Mouse (Mus musculus): ENCODE measurements around the gene Rev3l. TPM values are rescaled to one million over a fixed set of nuclear protein-coding genes. Genes with fewer than 3 reads are reported as not detected.

Gene Rev3l
- total and polyA plus RNA-seq, 2 experiments from 2014 or later, result 23.3 to 89.5 TPM

GRCm38 (mm10) chr10:39707717-39708510 is 24.0 kb upstream of the Rev3l start:
- no peak for ATAC-seq
- H3K9ac ChIP-seq (replicated peaks; ENCODE audit: low read length), result no peak overlapping the region
- DNase-seq (ENCODE audit: low spot score), result no peak
- H3K27ac ChIP-seq, result no peak overlapping the region
- no peak overlapping the region for H3K4me3 ChIP-seq (ENCODE audit: low read length)
- no peaks in the 10 kb centered on the region for H3K4me1 ChIP-seq (ENCODE audit: insufficient read depth, low read length)
- H3K9me3 ChIP-seq (ENCODE audit: low read length), result no peaks in the 10 kb centered on the region
- WGBS, result 93% methylated on average over 2 of the region's 2 CpGs
- no peak for TF ChIP-seq CTCF (IDR thresholded peaks at IDR 0.05; ENCODE audit: low read depth)
- no peaks in the 10 kb centered on the region for H3K27me3 ChIP-seq (ENCODE audit: insufficient read depth, low read length)
- no peak overlapping the region for H3K4me2 ChIP-seq (ENCODE audit: low read depth, low read length)
- no peaks in the 10 kb centered on the region for H3K36me3 ChIP-seq (ENCODE audit: insufficient read depth, low read length)

DNA sequence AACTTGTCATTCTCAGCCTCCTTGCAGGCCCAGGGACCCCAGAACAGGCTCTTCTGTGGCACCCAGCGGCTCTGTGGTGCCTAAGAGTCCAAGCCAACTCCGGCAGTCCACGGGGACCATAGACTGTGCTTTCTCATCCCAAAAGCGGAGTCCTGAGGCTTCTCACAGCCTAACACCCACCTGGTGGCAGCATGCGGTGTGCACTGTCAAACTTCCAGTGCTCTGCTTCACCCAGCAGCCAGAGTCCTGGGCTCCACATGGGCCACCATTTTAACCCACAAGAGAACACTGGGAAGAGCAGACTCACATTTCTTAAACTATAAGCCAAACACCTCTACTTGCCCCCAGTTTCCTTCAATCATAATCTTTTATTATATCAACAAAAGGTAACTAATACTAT is 15.0 kb upstream of the Rev3l start:
- Histone ChIP-seq H3K4me2 (ENCODE audit: low read depth, low read length) (no peak overlapping the region), H3K4me1 (ENCODE audit: insufficient read depth, low read length) (no peaks in the 10 kb centered on the region), H3K27me3 (ENCODE audit: insufficient read depth, low read length) (no peaks in the 10 kb centered on the region), H3K36me3 (ENCODE audit: insufficient read depth, low read length) (no peaks in the 10 kb centered on the region), H3K4me3 (ENCODE audit: low read length) (no peak overlapping the region), H3K9me3 (ENCODE audit: low read length) (no peaks in the 10 kb centered on the region), H3K27ac (no peak overlapping the region), H3K9ac (replicated peaks; ENCODE audit: low read length) (no peak overlapping the region)
- no peak for TF ChIP-seq CTCF (IDR thresholded peaks at IDR 0.05; ENCODE audit: low read depth)
- DNase-seq (ENCODE audit: low spot score) (no peak), ATAC-seq (no peak)
- WGBS, result 75% methylated on average over 5 of the region's 5 CpGs

GRCm38 (mm10) chr10:39730976-39731735 is 762 bp upstream of the Rev3l start:
- Histone ChIP-seq H3K36me3 (ENCODE audit: insufficient read depth, low read length) (no peaks in the 10 kb centered on the region), H3K4me1 (ENCODE audit: insufficient read depth, low read length) (no peaks in the 10 kb centered on the region), H3K4me3 (ENCODE audit: low read length) (peak overlapping the region; percentile 84), H3K27me3 (ENCODE audit: insufficient read depth, low read length) (no peaks in the 10 kb centered on the region), H3K27ac (peak overlapping the region; percentile 100), H3K9ac (replicated peaks; ENCODE audit: low read length) (peak overlapping the region; percentile 99), H3K9me3 (ENCODE audit: low read length) (no peaks in the 10 kb centered on the region), H3K4me2 (ENCODE audit: low read depth, low read length) (peak overlapping the region; percentile 68)
- WGBS, result 2% methylated on average over 42 of the region's 66 CpGs
- peak; percentile 91 for ATAC-seq
- no peak; the same call in 1 of the 2 replicates for TF ChIP-seq CTCF (IDR thresholded peaks at IDR 0.05; ENCODE audit: low read depth)
- DNase-seq (ENCODE audit: low spot score), result peak; percentile 96

DNA sequence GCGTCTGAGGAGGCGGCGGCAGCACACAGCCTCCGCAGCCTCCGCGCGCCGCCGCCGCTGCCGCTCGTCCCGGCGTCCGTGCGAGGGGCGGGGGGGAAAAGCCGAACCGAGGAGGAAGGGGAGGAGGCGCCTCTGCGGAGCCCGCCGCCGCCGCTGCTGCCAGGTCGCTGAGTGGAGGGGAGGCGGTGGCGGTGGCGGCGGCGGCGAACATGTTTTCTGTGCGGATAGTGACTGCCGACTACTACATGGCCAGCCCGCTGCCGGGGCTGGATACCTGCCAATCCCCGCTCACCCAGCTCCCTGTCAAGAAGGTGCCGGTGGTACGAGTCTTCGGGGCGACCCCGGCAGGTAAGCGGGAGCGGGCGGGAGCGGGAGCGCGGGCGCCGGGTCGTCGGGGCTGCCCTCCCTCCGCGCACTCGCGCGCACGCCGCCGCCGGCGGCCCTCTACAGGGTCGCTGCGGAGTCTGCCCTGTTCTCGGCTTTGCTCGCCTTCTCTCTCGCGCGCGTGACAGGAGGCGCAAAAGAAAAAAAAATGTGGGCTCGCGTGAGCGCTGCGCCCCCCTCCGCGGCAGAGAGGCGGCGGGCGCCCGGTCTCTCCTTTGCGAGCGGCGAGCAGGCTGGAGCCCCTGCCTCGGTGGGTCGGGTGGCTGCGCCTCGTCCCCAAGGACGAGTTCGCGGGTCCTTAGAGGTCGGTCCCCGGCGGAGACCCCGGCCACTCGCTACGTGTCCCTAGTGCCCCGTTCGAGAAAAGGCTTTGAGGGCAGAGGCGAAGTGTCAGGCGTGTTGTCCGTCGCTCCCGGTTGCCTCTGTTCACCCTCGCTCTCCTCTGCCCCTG is 565 bp downstream of the Rev3l start:
- peak overlapping the region; percentile 100 for H3K27ac ChIP-seq
- H3K9me3 ChIP-seq (ENCODE audit: low read length), result no peaks in the 10 kb centered on the region
- ATAC-seq, result peak; percentile 73
- H3K4me1 ChIP-seq (ENCODE audit: insufficient read depth, low read length), result no peaks in the 10 kb centered on the region
- peak; percentile 91 for DNase-seq (ENCODE audit: low spot score)
- TF ChIP-seq CTCF (IDR thresholded peaks at IDR 0.05; ENCODE audit: low read depth), result peak; percentile 71
- H3K36me3 ChIP-seq (ENCODE audit: insufficient read depth, low read length), result no peaks in the 10 kb centered on the region
- WGBS, result under 1% methylated on average over 66 of the region's 105 CpGs
- H3K9ac ChIP-seq (replicated peaks; ENCODE audit: low read length), result peak overlapping the region; percentile 99
- peak overlapping the region; percentile 68 for H3K4me2 ChIP-seq (ENCODE audit: low read depth, low read length)
- peak overlapping the region; percentile 84 for H3K4me3 ChIP-seq (ENCODE audit: low read length)
- H3K27me3 ChIP-seq (ENCODE audit: insufficient read depth, low read length), result no peaks in the 10 kb centered on the region

- Histone ChIP-seq H3K27ac (peak overlapping the region; percentile 100), H3K4me3 (ENCODE audit: low read length) (peak overlapping the region; percentile 84), H3K27me3 (ENCODE audit: insufficient read depth, low read length) (no peaks in the 10 kb centered on the region), H3K9ac (replicated peaks; ENCODE audit: low read length) (peak overlapping the region; percentile 99), H3K4me1 (ENCODE audit: insufficient read depth, low read length) (no peaks in the 10 kb centered on the region), H3K9me3 (ENCODE audit: low read length) (no peaks in the 10 kb centered on the region), H3K4me2 (ENCODE audit: low read depth, low read length) (peak overlapping the region; percentile 68), H3K36me3 (ENCODE audit: insufficient read depth, low read length) (no peaks in the 10 kb centered on the region)
- ATAC-seq (no peak), DNase-seq (ENCODE audit: low spot score) (peak; percentile 82)
- no peak for TF ChIP-seq CTCF (IDR thresholded peaks at IDR 0.05; ENCODE audit: low read depth)
- 0% methylated on average over 9 of the region's 9 CpGs for WGBS
These were observed 1.1 kb downstream of the Rev3l start for GRCm38 (mm10) chr10:39733101-39733399.

- WGBS, result 8% methylated on average over 10 of the region's 10 CpGs
- no peak for TF ChIP-seq CTCF (IDR thresholded peaks at IDR 0.05; ENCODE audit: low read depth)
- no peaks in the 10 kb centered on the region for H3K4me1 ChIP-seq (ENCODE audit: insufficient read depth, low read length)
- H3K27me3 ChIP-seq (ENCODE audit: insufficient read depth, low read length), result no peaks in the 10 kb centered on the region
- H3K27ac ChIP-seq, result peak overlapping the region; percentile 100
- peak overlapping the region; percentile 99 for H3K9ac ChIP-seq (replicated peaks; ENCODE audit: low read length)
- peak overlapping the region; percentile 84 for H3K4me3 ChIP-seq (ENCODE audit: low read length)
- H3K4me2 ChIP-seq (ENCODE audit: low read depth, low read length), result peak overlapping the region; percentile 68
- no peaks in the 10 kb centered on the region for H3K9me3 ChIP-seq (ENCODE audit: low read length)
- H3K36me3 ChIP-seq (ENCODE audit: insufficient read depth, low read length), result no peaks in the 10 kb centered on the region
- ATAC-seq (no peak), DNase-seq (ENCODE audit: low spot score) (peak; percentile 43)
These were observed 1.6 kb downstream of the Rev3l start for GRCm38 (mm10) chr10:39733421-39733930.
